Mouse (Mus musculus) lung, adult 2 months (tissue): ENCODE data around the gene Nfyc.

ENCODE experiments used
- CTCF ChIP-seq: fragments of 200-500 bp; IDR thresholded peaks from 2 replicates; pipeline ENCODE4 v1.5.1; 2011; ENCODE audit warnings: mild to moderate bottlenecking, low read length, control low read depth; ENCODE audit not compliant: insufficient read depth
- POLR2A ChIP-seq: fragments of 200-500 bp; IDR thresholded peaks from 2 replicates; pipeline ENCODE4 v1.6.1; 2011; ENCODE audit warnings: low read depth, mild to moderate bottlenecking, control low read depth, low read length, borderline replicate concordance; ENCODE audit errors: extremely low read depth

DNA sequence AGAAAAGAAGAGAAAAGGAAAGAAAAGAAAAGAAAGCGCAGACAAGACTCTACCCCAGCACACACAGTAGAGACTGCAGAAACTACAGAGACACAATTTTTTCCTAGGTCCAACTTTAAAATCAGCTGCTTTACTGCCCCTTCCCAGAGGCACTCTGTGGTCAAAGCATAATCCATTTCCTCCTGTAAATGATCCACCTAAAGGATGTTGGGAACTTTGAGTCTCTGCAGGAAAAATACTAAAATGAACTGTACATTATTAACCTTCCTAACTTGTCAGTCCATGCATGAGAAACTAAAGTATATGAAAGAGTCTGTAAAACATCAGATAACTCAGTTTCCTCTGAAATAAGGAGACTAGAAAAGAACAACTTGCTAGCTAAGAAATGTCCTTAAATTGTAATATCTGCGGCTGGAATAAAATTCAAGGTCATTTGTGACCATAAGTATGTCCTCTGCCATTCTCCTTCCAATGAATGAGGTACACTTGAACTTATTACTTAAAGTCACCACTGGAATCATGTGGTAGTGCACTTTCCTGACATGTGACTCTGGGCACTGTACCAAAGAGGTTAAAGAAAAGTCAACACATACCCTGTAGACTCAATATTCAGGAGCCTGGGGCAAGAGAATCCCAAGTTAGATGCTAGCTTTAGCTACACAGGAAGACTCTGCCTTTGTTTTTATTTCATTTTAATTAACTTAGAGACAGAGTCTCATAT is 9.0 kb downstream of the Nfyc start:
- TF ChIP-seq POLR2A (no peak), CTCF (no peak)
